Mouse (Mus musculus) ES-E14 (cell line): ENCODE measurements at regions not wholly inside any gene's neighbourhood (a gene's known extent, or its start where the extent isn't known, plus 50 kb on each side); places are given as distances from the start of the nearest gene placed in this dataset.

Experiments used
- HCFC1 ChIP-seq: IDR thresholded peaks from 2 replicates; pipeline ENCODE4 v1.6.1; 2012; ENCODE audit warnings: low read length, inconsistent platforms, borderline replicate concordance; ENCODE audit not compliant: insufficient read depth
- MAFK ChIP-seq: IDR thresholded peaks from 2 replicates; pipeline ENCODE4 v1.6.1; 2014; ENCODE audit warnings: mild to moderate bottlenecking, low read depth, low read length, inconsistent platforms; ENCODE audit not compliant: insufficient read depth

- TF ChIP-seq MAFK (no peak), HCFC1 (no peak)
Observed at GRCm38 (mm10) chr7:117930392-117930791, 185.6 kb downstream of the Rps15a start.
